Mouse (Mus musculus): ENCODE measurements around the gene Psmb6. TPM values are rescaled to one million over a fixed set of nuclear protein-coding genes. Genes with fewer than 3 reads are reported as not detected.
"Not testable (repeated sequence)": the region's sequence is repeated elsewhere in the genome, so short reads cannot be mapped to it uniquely, and the experiment has no call there.

Gene Psmb6
- polyA plus RNA-seq, 1 experiment, result 125 TPM

DNA sequence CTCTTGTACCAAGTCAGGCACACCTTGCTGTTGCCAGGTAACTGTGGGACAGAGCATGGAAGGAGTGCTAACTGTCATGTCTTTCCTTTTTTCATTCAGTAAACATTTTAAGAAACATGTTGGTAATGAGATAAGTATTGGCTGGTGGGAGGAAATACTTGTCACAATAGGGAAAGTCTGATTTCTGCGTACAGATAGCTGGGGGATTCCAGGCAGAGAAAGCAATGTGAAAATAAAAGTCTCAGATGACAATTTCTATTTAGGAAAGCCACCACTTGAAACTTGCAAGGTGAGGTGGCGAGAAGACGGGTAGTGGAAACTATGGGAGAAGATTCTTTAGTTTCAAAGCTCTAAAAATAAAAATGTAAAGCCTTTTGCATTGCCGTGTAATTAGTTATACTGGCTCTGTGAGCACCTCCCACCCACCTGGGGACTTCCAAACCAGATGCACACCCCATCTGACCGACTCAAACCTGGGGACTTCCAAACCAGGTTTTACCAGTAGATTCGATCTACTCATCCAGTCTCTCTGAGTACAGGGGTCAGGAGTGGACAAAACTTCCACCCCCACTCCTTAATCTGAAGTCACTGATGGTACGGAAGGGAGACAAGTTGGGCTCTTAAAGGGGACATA is 12.3 kb upstream of the Psmb6 start:
- WGBS, result 56% methylated on average over 7 of the region's 7 CpGs
- DNase-seq (ENCODE audit: low read depth in 1 of 2, low spot score in 2 of 2), result no peak
- H3K27ac ChIP-seq (ENCODE audit: insufficient read depth, low read length), result no peak overlapping the region

GRCm38 (mm10) chr11:70513520-70513919 is 11.6 kb upstream of the Psmb6 start:
- Histone ChIP-seq H3K4me3 (ENCODE audit: extremely low read depth, insufficient read depth, insufficient read length) (no peak overlapping the region), H3K4me1 (ENCODE audit: control insufficient read depth, insufficient read depth, insufficient read length) (no peaks in the 10 kb centered on the region), H3K27me3 (ENCODE audit: control insufficient read depth, insufficient read depth, low read length) (no peaks in the 10 kb centered on the region), H3K36me3 (ENCODE audit: control insufficient read depth, insufficient read depth, low read length) (no peaks in the 10 kb centered on the region), H3K27ac (ENCODE audit: insufficient read depth, low read length) (no peak overlapping the region)
- WGBS, result 53% methylated on average over 11 of the region's 11 CpGs
- no peak for TF ChIP-seq CTCF (IDR thresholded peaks at IDR 0.05; ENCODE audit: extremely low read depth, insufficient read depth, insufficient read length, insufficient replicate concordance)
- no peak for DNase-seq (ENCODE audit: low read depth in 1 of 2, low spot score in 2 of 2)

More for the DNA sequence above, 12.3 kb upstream of the Psmb6 start:
- Histone ChIP-seq H3K4me1 (ENCODE audit: control insufficient read depth, insufficient read depth, insufficient read length) (no peaks in the 10 kb centered on the region), H3K27me3 (ENCODE audit: control insufficient read depth, insufficient read depth, low read length) (no peaks in the 10 kb centered on the region), H3K4me3 (ENCODE audit: extremely low read depth, insufficient read depth, insufficient read length) (no peak overlapping the region), H3K36me3 (ENCODE audit: control insufficient read depth, insufficient read depth, low read length) (no peaks in the 10 kb centered on the region)
- TF ChIP-seq POLR2A (IDR thresholded peaks at IDR 0.05; ENCODE audit: low read depth, low read length) (no peak), CTCF (IDR thresholded peaks at IDR 0.05; ENCODE audit: extremely low read depth, insufficient read depth, insufficient read length, insufficient replicate concordance) (no peak)

DNA sequence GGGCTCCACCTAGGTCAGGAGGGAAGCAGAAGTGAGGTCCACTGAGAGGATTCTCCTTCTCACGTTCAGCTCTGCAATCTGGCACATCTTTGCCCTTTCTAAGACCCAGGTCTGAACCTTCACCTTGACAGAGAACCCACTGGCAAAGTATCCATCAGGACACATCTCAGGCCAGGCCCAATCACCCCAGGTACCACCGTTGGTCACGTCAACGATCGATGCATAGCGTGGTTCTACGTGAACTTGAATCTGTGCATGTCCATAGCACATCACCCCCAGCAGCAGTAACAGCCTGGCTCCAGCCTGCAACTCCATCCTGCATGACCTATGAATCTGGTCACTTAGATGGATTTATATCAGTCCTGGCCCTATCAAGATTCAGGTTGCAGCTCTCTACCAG is 10.9 kb upstream of the Psmb6 start, which contains the start of gene Vmo1:
Gene Vmo1, minus strand, starts transcription at position 329 of the 400 bp plus-strand sequence.
- TF ChIP-seq POLR2A (IDR thresholded peaks at IDR 0.05; ENCODE audit: low read depth, low read length) (no peak), CTCF (IDR thresholded peaks at IDR 0.05; ENCODE audit: extremely low read depth, insufficient read depth, insufficient read length, insufficient replicate concordance) (no peak)
- no peak within 1 kb of the TSS for H3K4me3 ChIP-seq (ENCODE audit: extremely low read depth, insufficient read depth, insufficient read length)
- no peak within 1 kb of the TSS for H3K27ac ChIP-seq (ENCODE audit: insufficient read depth, low read length)

GRCm38 (mm10) chr11:70516352-70516751 is 8.8 kb upstream of the Psmb6 start:
- no peak overlapping the region for H3K27ac ChIP-seq (ENCODE audit: insufficient read depth, low read length)
- H3K36me3 ChIP-seq (ENCODE audit: control insufficient read depth, insufficient read depth, low read length), result no peaks in the 10 kb centered on the region
- no peak overlapping the region for H3K4me3 ChIP-seq (ENCODE audit: extremely low read depth, insufficient read depth, insufficient read length)
- H3K27me3 ChIP-seq (ENCODE audit: control insufficient read depth, insufficient read depth, low read length), result no peaks in the 10 kb centered on the region
- 0 out of 2 replicates have a peak, but pooled peaks have one; percentile 14 for TF ChIP-seq CTCF (IDR thresholded peaks at IDR 0.05; ENCODE audit: extremely low read depth, insufficient read depth, insufficient read length, insufficient replicate concordance)
- no peak for TF ChIP-seq POLR2A (IDR thresholded peaks at IDR 0.05; ENCODE audit: low read depth, low read length)
- 40% methylated on average over 2 of the region's 2 CpGs for WGBS
- peak in 1 of 2 experiments; percentile 38 for DNase-seq (ENCODE audit: low read depth in 1 of 2, low spot score in 2 of 2)
- no peaks in the 10 kb centered on the region for H3K4me1 ChIP-seq (ENCODE audit: control insufficient read depth, insufficient read depth, insufficient read length)

More for the DNA sequence above, 10.9 kb upstream of the Psmb6 start, which contains the start of gene Vmo1:
- Histone ChIP-seq H3K4me1 (ENCODE audit: control insufficient read depth, insufficient read depth, insufficient read length) (no peaks in the 10 kb centered on the region), H3K27me3 (ENCODE audit: control insufficient read depth, insufficient read depth, low read length) (no peaks in the 10 kb centered on the region), H3K36me3 (ENCODE audit: control insufficient read depth, insufficient read depth, low read length) (no peaks in the 10 kb centered on the region)
- no peak for DNase-seq (ENCODE audit: low read depth in 1 of 2, low spot score in 2 of 2)
- WGBS, result 88% methylated on average over 7 of the region's 7 CpGs

- DNase-seq (ENCODE audit: low read depth in 1 of 2, low spot score in 2 of 2), result no peak
- no peak overlapping the region for H3K27ac ChIP-seq (ENCODE audit: insufficient read depth, low read length)
- no peak overlapping the region for H3K4me3 ChIP-seq (ENCODE audit: extremely low read depth, insufficient read depth, insufficient read length)
- no peaks in the 10 kb centered on the region for H3K27me3 ChIP-seq (ENCODE audit: control insufficient read depth, insufficient read depth, low read length)
- TF ChIP-seq CTCF (IDR thresholded peaks at IDR 0.05; ENCODE audit: extremely low read depth, insufficient read depth, insufficient read length, insufficient replicate concordance) (no peak), POLR2A (IDR thresholded peaks at IDR 0.05; ENCODE audit: low read depth, low read length) (no peak)
- no peaks in the 10 kb centered on the region for H3K4me1 ChIP-seq (ENCODE audit: control insufficient read depth, insufficient read depth, insufficient read length)
- no peaks in the 10 kb centered on the region for H3K36me3 ChIP-seq (ENCODE audit: control insufficient read depth, insufficient read depth, low read length)
- 77% methylated on average over 1 of the region's 1 CpGs for WGBS
These were observed 6.7 kb upstream of the Psmb6 start for GRCm38 (mm10) chr11:70518436-70518835.

DNA sequence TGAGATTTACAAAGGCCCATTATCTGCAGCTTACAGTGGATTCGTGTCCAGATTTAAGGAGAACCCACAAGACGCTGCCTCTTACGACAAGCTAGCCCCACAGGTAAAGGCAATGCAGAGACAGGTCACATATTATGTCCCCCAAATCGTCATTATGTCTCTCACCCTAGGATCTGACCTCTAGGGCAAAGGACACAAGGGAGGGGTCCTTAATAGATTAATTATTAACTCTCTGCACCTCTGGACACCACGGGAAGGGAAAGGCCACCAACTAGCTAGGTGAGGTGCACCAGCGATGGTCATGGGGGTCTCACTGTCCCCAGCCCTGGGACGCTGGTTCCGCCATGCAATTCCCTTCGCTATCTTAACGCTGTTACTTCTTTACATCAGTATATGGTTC is 6.2 kb upstream of the Psmb6 start, which contains the start of gene Gltpd2:
Gene Gltpd2, plus strand, starts transcription at position 274 of the 400 bp plus-strand sequence.
- DNase-seq (ENCODE audit: low read depth in 1 of 2, low spot score in 2 of 2), result no peak
- H3K36me3 ChIP-seq (ENCODE audit: control insufficient read depth, insufficient read depth, low read length), result no peaks in the 10 kb centered on the region
- H3K27me3 ChIP-seq (ENCODE audit: control insufficient read depth, insufficient read depth, low read length), result no peaks in the 10 kb centered on the region
- no peak within 1 kb of the TSS for H3K27ac ChIP-seq (ENCODE audit: insufficient read depth, low read length)
- TF ChIP-seq CTCF (IDR thresholded peaks at IDR 0.05; ENCODE audit: extremely low read depth, insufficient read depth, insufficient read length, insufficient replicate concordance) (no peak), POLR2A (IDR thresholded peaks at IDR 0.05; ENCODE audit: low read depth, low read length) (no peak)
- no peaks in the 10 kb centered on the region for H3K4me1 ChIP-seq (ENCODE audit: control insufficient read depth, insufficient read depth, insufficient read length)
- H3K4me3 ChIP-seq (ENCODE audit: extremely low read depth, insufficient read depth, insufficient read length), result no peak within 1 kb of the TSS
- WGBS, result 89% methylated on average over 10 of the region's 10 CpGs

DNA sequence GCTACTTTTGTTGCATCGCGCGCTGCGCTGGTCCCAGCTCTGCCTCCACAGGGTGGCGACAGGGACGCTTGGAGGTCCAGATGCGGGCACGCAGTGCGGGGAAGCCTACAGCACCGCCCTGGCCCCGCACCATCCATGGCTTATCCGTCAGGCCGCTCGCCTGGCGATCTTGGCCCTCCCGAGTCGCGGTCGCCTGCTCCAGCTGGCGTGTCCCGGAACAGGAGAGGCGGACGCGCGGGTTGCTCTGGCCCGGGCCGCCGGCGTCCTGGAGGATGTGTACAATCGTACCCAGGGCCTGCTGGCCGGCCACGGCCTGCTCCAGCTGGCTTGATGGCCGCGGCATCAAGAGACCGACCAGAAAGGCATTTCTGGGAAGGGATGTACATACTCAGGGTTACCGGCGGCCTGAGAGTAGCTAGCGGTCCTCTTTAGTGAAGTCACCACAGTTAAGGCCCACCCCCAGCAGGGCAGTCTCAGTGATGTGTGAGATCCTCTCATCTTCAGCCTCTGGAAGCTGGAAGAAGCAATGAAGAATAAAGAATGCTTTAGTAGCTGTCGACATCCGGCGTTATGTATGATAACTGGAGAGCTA is 4.9 kb upstream of the Psmb6 start:
- 82% methylated on average over 41 of the region's 41 CpGs for WGBS
- H3K4me1 ChIP-seq (ENCODE audit: control insufficient read depth, insufficient read depth, insufficient read length), result no peaks in the 10 kb centered on the region
- H3K27ac ChIP-seq (ENCODE audit: insufficient read depth, low read length), result 0 out of 2 replicates have a peak overlapping the region, but pooled peaks have one; percentile 17

GRCm38 (mm10) chr11:70523306-70523989 is 1.7 kb upstream of the Psmb6 start:
- H3K4me1 ChIP-seq (ENCODE audit: control insufficient read depth, insufficient read depth, insufficient read length); DNase-seq (ENCODE audit: low read depth in 1 of 2, low spot score in 2 of 2); H3K27ac ChIP-seq (ENCODE audit: insufficient read depth, low read length); H3K27me3 ChIP-seq (ENCODE audit: control insufficient read depth, insufficient read depth, low read length); H3K4me3 ChIP-seq (ENCODE audit: extremely low read depth, insufficient read depth, insufficient read length): not testable (repeated sequence)
- 93% methylated on average over 8 of the region's 8 CpGs for WGBS
- H3K36me3 ChIP-seq (ENCODE audit: control insufficient read depth, insufficient read depth, low read length), result peaks cover 17% of the 10 kb centered on the region

More for the DNA sequence above, 4.9 kb upstream of the Psmb6 start:
- Histone ChIP-seq H3K4me3 (ENCODE audit: extremely low read depth, insufficient read depth, insufficient read length) (no peak overlapping the region), H3K27me3 (ENCODE audit: control insufficient read depth, insufficient read depth, low read length) (no peaks in the 10 kb centered on the region), H3K36me3 (ENCODE audit: control insufficient read depth, insufficient read depth, low read length) (no peaks in the 10 kb centered on the region)
- no peak for TF ChIP-seq POLR2A (IDR thresholded peaks at IDR 0.05; ENCODE audit: low read depth, low read length)
- TF ChIP-seq CTCF (IDR thresholded peaks at IDR 0.05; ENCODE audit: extremely low read depth, insufficient read depth, insufficient read length, insufficient replicate concordance), result no peak
- DNase-seq (ENCODE audit: low read depth in 1 of 2, low spot score in 2 of 2), result no peak
